Mouse (Mus musculus) kidney, adult 10 weeks (tissue): Measurements from ENCODE around the gene Pold2. TPM values are rescaled to one million over a fixed set of nuclear protein-coding genes. Genes with fewer than 3 reads are reported as not detected.

ENCODE experiments used
- polyA plus RNA-seq: library from polyadenylated mRNA; stranded (reverse); fragments of 350-450 nt; fragmentation: Illumina TruSeq; extraction: RNeasy Lipid Tissue Mini Kit (QIAGEN cat#74804); gene quantifications from one replicate; pipeline ENCODE4 v1.2.3, GENCODE M21; 2014; ENCODE audit warnings: low read depth, low replicate concordance

Gene Pold2
- polyA plus RNA-seq: not detected

GRCm38 (mm10) chr11:5877921-5878526 lies at the start of gene Pold2:
Gene Pold2, minus strand, starts transcription at chr11:5878292.

GRCm38 (mm10) chr11:5898531-5898930 lies 20.4 kb upstream of the Pold2 start, which contains the start of gene Myl7:
Gene Myl7, minus strand, starts transcription at chr11:5898782.

GRCm38 (mm10) chr11:5861678-5862393 lies 16.3 kb downstream of the Pold2 start, which contains the start of gene Aebp1:
Gene Aebp1, plus strand, starts transcription at chr11:5861947.

GRCm38 (mm10) chr11:5837251-5838246 lies 40.5 kb downstream of the Pold2 start, which contains the start of gene Polm:
Gene Polm, minus strand, starts transcription at chr11:5838016.

Other genes with a start within 250 kb of the Pold2 start
- gene Mrps24, start 162.6 kb downstream of the Pold2 start, polyA plus RNA-seq: 12.9 TPM
- 6.6 TPM for gene Urgcp, start 115.9 kb downstream of the Pold2 start, polyA plus RNA-seq
- gene Dbnl, start 89.8 kb downstream of the Pold2 start, polyA plus RNA-seq: 3.7 TPM
- 1.0 TPM for gene Pgam2, start 74.6 kb downstream of the Pold2 start, polyA plus RNA-seq
- gene Polm, start 40.3 kb downstream of the Pold2 start, polyA plus RNA-seq: 0.61 TPM
- gene Aebp1, start 16.3 kb downstream of the Pold2 start, polyA plus RNA-seq: 2.9 TPM
- gene Myl7, start 20.5 kb upstream of the Pold2 start, polyA plus RNA-seq: not detected
- gene Gck, start 71.8 kb upstream of the Pold2 start, polyA plus RNA-seq: not detected
- gene Ykt6, start 77.4 kb upstream of the Pold2 start, polyA plus RNA-seq: 36.6 TPM
- 0.24 TPM for gene Camk2b, start 188.1 kb upstream of the Pold2 start, polyA plus RNA-seq